Mouse (Mus musculus) midbrain, embryonic 12.5 days (tissue): ENCODE results near the gene Foxc1. TPM values are rescaled to one million over a fixed set of nuclear protein-coding genes. Genes with fewer than 3 reads are reported as not detected.

Experiments
- ATAC-seq: fragments of 200-750 bp; cut with Nextera tagmentation; 2 replicates; pipeline ENCODE4 v1.8.0; 2017; ENCODE audit warnings: low read depth, moderate TSS enrichment, moderate library complexity; ENCODE audit not compliant: low FRiP score
- H3K27ac ChIP-seq: fragments of 300-500 bp; sonication (generic); replicated peaks from 2 replicates; pipeline ENCODE4 v1.5.1; 2016; ENCODE audit warnings: mild to moderate bottlenecking
- H3K27me3 ChIP-seq: fragments of 300-500 bp; sonication (generic); 2 replicates; pipeline ENCODE4 v1.6.1; 2016; ENCODE audit warnings: mild to moderate bottlenecking
- H3K36me3 ChIP-seq: fragments of 300-500 bp; sonication (generic); 2 replicates; pipeline ENCODE4 v1.6.1; 2016
- H3K4me1 ChIP-seq: fragments of 300-500 bp; sonication (generic); 2 replicates; pipeline ENCODE4 v1.6.1; 2016
- H3K4me2 ChIP-seq: fragments of 300-500 bp; sonication (generic); replicated peaks from 2 replicates; pipeline ENCODE4 v1.6.1; 2016; ENCODE audit warnings: mild to moderate bottlenecking, moderate library complexity
- H3K4me3 ChIP-seq: fragments of 300-500 bp; sonication (generic); 2 replicates; pipeline ENCODE4 v1.5.1; 2016; ENCODE audit warnings: mild to moderate bottlenecking
- H3K9ac ChIP-seq: fragments of 300-500 bp; sonication (generic); replicated peaks from 2 replicates; pipeline ENCODE4 v1.6.1; 2016; ENCODE audit warnings: mild to moderate bottlenecking, moderate library complexity
- H3K9me3 ChIP-seq: fragments of 300-500 bp; sonication (generic); 2 replicates; pipeline ENCODE4 v1.6.1; 2016; ENCODE audit warnings: mild to moderate bottlenecking
- WGBS: fragments of 180-500 bp; shearing (Covaris S2); methylation state at CpG from one replicate; pipeline ENCODE4 v1.1.7; 2016; 5-methylcytosine and 5-hydroxymethylcytosine counted together
- polyA plus RNA-seq: library from polyadenylated mRNA; unstranded; fragments of >200 nt; fragmentation: Nextera tagmentation; extraction: Ambion mirVana; gene quantifications from 2 replicates; pipeline ENCODE4 v1.2.1, GENCODE M21; 2016

The Foxc1 gene
- polyA plus RNA-seq = 5.9 and 7.6 TPM in 2 replicates

DNA sequence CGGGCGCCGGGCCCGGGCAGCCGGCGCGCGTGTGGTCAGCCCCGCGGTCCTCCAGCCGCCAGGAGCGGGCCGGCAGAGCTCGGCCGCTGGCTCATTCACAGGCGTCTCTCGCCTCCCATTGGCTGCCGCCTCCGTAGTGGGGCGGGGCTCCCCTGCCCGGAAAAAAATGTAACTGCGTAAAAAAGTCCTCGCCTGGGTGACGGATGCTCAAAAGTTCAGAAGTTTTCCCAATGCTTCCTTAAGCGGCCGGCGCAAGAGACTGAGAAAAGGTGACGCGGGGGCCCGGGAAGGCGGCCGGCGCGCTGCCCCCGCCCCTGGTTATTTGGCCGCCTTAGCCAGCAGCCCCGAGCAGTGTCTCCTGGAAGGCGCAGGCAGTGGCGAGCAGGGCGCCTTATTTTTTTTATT is at the start of gene Foxc1:
TSS of gene Foxc1 (plus strand) at position 206 of the 405 bp plus-strand sequence.
- under 1% methylated on average over 27 of the region's 40 CpGs for WGBS

DNA sequence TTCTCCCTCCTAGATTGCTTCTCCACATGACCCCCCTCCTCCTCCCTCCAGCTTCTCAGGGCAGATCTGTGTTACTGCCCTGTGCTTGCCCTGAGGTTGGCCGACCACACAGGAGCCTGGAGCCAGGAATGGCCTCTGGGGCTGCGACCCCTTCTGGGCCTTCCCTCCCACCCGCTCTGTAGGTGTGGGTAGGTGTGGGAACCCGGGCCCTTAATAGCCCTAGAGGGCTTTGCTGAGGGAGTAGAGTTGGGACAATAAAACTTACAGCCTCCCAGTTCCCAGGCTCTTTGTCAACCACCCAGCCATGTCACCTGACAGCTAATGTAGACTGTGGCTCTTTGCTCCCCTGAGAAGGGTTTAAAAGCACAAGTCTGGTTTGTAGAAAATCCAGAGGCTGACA is 46.0 kb upstream of the Foxc1 start:
- H3K27ac ChIP-seq = no peak overlapping the region
- H3K4me1 ChIP-seq = no peaks in the 10 kb centered on the region
- WGBS = 68% methylated on average over 4 of the region's 4 CpGs
- no peaks in the 10 kb centered on the region for H3K36me3 ChIP-seq
- no peak overlapping the region for H3K9ac ChIP-seq
- no peaks in the 10 kb centered on the region for H3K27me3 ChIP-seq
- H3K4me3 ChIP-seq = no peak overlapping the region
- ATAC-seq = peak; percentile 19; the same call in 1 of the 2 replicates
- H3K9me3 ChIP-seq = no peaks in the 10 kb centered on the region
- no peak overlapping the region for H3K4me2 ChIP-seq

More for the DNA sequence above, at the start of gene Foxc1:
- H3K27me3 ChIP-seq = peaks cover 85% of the 10 kb centered on the region
- H3K4me1 ChIP-seq = peaks cover 43% of the 10 kb centered on the region
- H3K27ac ChIP-seq = peak within 1 kb of the TSS; percentile 71
- ATAC-seq = peak; percentile 89
- H3K9ac ChIP-seq = peak within 1 kb of the TSS; percentile 53
- H3K36me3 ChIP-seq = no peaks in the 10 kb centered on the region
- peak within 1 kb of the TSS; percentile 51 for H3K4me3 ChIP-seq
- peak within 1 kb of the TSS; percentile 88 for H3K4me2 ChIP-seq
- no peaks in the 10 kb centered on the region for H3K9me3 ChIP-seq

DNA sequence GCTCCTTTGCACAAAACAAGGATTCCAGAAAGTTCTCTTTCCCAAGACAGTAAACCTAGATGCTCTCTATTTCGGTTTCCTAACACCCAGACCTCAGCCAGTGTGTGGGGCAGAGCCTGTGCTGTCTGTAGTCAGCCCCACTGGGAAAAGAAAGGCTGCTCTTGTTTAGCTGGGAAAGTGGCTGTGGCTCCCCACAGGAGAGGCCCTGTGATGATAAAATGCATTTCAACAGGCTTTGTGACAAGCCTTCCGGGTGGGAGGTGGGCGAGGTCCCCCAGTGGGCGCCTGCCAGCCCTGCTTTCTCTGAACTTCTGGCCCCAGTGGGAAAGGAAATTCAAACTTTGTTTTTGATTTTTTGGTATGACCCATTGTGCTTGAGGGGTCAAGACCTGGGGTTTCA is 45.4 kb upstream of the Foxc1 start:
- Histone ChIP-seq H3K36me3 (no peaks in the 10 kb centered on the region), H3K27ac (no peak overlapping the region), H3K27me3 (no peaks in the 10 kb centered on the region), H3K4me2 (no peak overlapping the region), H3K9me3 (no peaks in the 10 kb centered on the region), H3K4me3 (no peak overlapping the region), H3K9ac (no peak overlapping the region), H3K4me1 (no peaks in the 10 kb centered on the region)
- 83% methylated on average over 4 of the region's 4 CpGs for WGBS
- no peak for ATAC-seq

DNA sequence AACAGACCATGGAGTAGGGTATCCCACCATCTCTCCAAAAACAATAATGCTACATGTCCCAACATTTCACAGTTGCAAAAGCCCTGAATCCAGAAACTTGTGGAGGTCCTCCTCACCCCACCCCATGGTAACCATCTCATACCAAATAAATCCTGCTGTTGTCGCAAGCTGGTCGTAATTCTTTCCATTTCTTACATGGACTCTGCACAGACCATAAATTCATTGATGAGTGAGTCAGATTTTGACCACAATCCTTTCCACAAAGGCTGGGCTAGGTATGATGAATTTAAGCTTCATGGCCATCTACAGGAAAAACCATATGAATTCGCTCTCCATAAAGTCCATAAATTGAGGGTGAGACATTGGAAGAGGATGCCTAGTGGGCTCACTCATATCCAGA is 42.0 kb upstream of the Foxc1 start:
- H3K27me3 ChIP-seq = no peaks in the 10 kb centered on the region
- H3K9ac ChIP-seq = no peak overlapping the region
- no peaks in the 10 kb centered on the region for H3K4me1 ChIP-seq
- no peak for ATAC-seq
- no peaks in the 10 kb centered on the region for H3K9me3 ChIP-seq
- no peak overlapping the region for H3K4me2 ChIP-seq
- no peak overlapping the region for H3K27ac ChIP-seq
- H3K4me3 ChIP-seq = no peak overlapping the region
- H3K36me3 ChIP-seq = no peaks in the 10 kb centered on the region
- 89% methylated on average over 3 of the region's 3 CpGs for WGBS

DNA sequence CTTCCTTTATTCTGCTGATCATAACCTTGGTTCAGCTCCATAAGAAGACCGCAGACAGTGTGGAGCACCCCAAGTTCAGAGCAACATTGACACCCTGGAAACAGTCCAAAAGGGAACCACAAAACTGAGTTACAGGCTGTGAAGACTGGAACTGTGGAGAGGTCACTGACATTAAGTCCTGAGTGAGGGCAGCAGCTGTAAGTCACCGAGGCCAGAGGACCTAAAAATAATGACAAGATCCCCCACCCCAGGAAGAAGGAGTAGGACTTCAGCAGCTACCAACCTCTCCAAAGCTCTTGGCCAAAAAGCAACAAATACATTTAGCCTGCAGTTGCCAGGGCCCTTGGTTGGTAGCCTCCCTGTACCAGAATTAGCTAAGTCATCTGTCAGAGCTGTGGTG is 40.9 kb upstream of the Foxc1 start:
- Histone ChIP-seq H3K4me1 (no peaks in the 10 kb centered on the region), H3K4me2 (no peak overlapping the region), H3K4me3 (no peak overlapping the region), H3K36me3 (no peaks in the 10 kb centered on the region), H3K27ac (no peak overlapping the region), H3K9ac (no peak overlapping the region), H3K27me3 (no peaks in the 10 kb centered on the region), H3K9me3 (no peaks in the 10 kb centered on the region)
- no peak for ATAC-seq
- 93% methylated on average over 2 of the region's 2 CpGs for WGBS

DNA sequence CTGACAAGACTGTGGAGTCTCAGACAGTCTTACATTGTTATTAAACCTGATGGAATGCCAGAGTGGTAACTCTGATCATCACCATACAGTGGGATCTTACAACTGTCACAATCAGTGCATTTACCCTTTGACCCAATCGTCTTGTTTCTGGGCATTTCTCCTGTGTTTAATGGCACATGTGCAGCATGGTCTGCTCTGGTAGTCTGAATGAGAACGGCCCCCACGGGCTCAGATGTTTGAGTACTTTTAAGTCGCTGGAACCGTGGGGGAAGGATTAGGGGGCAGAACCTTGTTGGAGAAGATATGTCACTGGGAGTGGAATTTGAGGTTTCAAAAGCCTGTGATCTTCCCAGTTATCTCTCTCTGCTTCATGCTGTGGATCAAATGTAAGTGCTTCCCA is 33.6 kb upstream of the Foxc1 start:
- Histone ChIP-seq H3K4me1 (no peaks in the 10 kb centered on the region), H3K27me3 (no peaks in the 10 kb centered on the region), H3K9ac (no peak overlapping the region), H3K9me3 (no peaks in the 10 kb centered on the region), H3K36me3 (no peaks in the 10 kb centered on the region), H3K4me3 (no peak overlapping the region), H3K4me2 (no peak overlapping the region), H3K27ac (no peak overlapping the region)
- ATAC-seq = no peak
- 77% methylated on average over 5 of the region's 5 CpGs for WGBS

DNA sequence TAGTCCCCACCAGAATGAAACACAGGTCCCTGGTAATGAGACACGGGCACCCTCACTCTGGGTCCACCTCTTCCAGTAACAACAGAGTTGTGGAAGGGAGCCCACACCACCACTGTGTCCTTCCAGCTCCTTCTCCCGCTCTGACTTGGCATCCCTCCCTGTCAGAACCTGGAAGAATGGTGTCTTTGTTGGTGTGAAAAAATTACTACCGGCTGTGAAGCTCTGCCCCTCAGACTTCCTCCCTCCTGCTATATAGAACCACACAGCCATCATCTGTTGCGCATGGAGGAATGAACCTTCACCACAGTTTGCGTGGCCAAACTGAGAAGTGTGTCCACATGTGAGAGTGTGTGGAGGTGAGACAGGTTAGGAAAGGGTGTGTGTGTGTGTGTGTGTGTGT is 30.7 kb upstream of the Foxc1 start:
- H3K27me3 ChIP-seq = no peaks in the 10 kb centered on the region
- H3K27ac ChIP-seq = no peak overlapping the region
- H3K4me3 ChIP-seq = no peak overlapping the region
- H3K9ac ChIP-seq = no peak overlapping the region
- no peak overlapping the region for H3K4me2 ChIP-seq
- no peaks in the 10 kb centered on the region for H3K9me3 ChIP-seq
- 81% methylated on average over 5 of the region's 5 CpGs for WGBS
- no peaks in the 10 kb centered on the region for H3K4me1 ChIP-seq
- H3K36me3 ChIP-seq = no peaks in the 10 kb centered on the region
- ATAC-seq = no peak

DNA sequence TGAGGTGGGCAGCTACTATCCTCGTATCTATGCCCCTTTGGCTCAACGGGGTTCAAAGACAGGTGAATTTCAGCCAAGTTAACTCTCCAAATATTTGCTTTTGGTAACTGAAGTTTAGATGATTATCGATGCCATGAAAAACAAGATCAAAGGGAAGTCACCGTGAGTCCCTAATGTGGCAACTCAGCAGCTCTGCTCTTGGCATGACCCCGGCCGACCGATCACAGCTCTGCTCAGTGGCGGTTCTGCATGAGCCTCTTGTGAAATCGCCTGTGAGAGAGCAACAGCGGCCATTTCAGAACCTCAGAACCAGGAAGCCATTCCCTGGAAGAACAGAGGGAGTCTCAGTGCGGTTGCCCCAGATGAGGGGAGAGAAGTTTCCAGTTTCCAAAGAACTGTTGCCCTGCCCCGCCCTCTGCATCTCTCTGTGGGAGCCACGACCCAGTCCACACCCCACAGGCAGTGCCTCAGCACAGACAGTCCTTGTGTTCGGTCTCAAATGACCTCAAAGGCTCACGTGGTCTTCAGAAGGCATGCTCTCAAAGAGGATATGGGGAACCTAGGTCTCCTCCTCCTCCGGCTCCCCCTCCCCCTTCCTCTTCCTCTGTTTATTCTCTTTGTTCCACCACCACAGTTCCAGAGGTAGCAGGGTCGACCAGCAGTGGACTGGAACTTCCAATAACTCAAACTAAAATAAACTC is 27.0 kb upstream of the Foxc1 start:
- H3K4me1 ChIP-seq = no peaks in the 10 kb centered on the region
- H3K9ac ChIP-seq = no peak overlapping the region
- H3K36me3 ChIP-seq = no peaks in the 10 kb centered on the region
- no peaks in the 10 kb centered on the region for H3K9me3 ChIP-seq
- no peaks in the 10 kb centered on the region for H3K27me3 ChIP-seq
- no peak for ATAC-seq
- no peak overlapping the region for H3K4me3 ChIP-seq
- WGBS = 76% methylated on average over 17 of the region's 17 CpGs
- no peak overlapping the region for H3K4me2 ChIP-seq
- H3K27ac ChIP-seq = no peak overlapping the region

DNA sequence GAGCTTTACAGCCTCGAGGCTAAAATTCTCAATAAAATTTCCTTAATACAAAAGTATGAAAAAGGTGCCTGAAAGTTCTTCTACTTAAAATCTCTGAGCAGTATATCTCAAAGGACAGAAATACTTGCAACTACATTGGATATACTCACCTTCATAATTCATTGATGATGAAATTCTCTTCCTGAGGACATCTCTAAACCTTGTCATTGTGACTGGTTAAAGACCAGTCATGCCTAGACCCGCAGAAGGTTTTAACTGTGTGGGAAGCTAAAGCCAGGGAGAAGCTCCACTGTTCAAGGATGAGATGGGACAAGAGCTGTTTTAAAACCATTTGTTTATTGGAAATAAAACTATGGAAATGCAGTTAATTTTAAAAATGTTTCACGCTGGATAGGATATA is 26.1 kb upstream of the Foxc1 start:
- Histone ChIP-seq H3K4me1 (no peaks in the 10 kb centered on the region), H3K9me3 (no peaks in the 10 kb centered on the region), H3K4me3 (no peak overlapping the region), H3K9ac (no peak overlapping the region), H3K27ac (no peak overlapping the region), H3K36me3 (no peaks in the 10 kb centered on the region), H3K4me2 (no peak overlapping the region), H3K27me3 (no peaks in the 10 kb centered on the region)
- ATAC-seq = no peak
- WGBS = 93% methylated on average over 3 of the region's 3 CpGs

DNA sequence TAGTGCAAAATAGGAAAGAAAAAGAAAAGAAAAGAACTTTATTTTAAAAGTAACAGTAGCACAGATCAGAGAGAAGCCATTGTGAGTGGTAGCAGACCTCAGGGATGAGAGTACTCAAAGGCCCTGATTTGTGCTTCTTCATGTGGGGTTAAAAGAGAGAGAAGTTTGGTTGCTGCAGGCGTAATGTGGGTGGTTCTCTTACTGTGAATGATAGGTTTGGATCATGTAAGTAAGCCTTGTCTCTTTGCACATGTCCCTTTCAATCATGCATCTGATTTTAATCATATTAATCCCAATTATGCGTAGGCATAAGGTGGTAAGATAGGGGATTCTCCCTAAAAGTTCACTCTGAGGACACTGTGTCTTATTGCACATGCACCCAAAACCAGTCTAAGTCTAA is 24.4 kb upstream of the Foxc1 start:
- WGBS = 87% methylated on average over 2 of the region's 2 CpGs
- no peak overlapping the region for H3K4me2 ChIP-seq

DNA sequence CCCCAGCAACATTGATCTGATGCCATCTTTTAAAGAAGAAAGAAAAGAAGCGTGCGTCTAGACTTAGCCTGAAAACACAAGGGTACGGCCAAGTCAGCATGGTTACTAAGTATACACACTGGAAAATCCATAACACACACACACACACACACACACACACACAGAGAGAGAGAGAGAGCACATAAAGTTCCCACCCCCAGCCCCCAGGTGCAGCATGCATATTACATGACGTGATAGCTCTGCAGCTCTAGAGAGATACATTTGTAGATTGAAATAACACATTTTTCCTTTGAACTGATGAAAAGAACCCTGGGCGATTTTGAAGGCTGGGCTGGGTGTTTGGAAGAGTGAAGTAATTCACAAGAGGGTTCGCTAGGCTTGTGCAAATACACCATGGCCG is 21.7 kb upstream of the Foxc1 start:
- no peak for ATAC-seq
- H3K4me1 ChIP-seq = no peaks in the 10 kb centered on the region
- 83% methylated on average over 7 of the region's 7 CpGs for WGBS

More for the DNA sequence above, 24.4 kb upstream of the Foxc1 start:
- Histone ChIP-seq H3K4me3 (no peak overlapping the region), H3K27me3 (no peaks in the 10 kb centered on the region), H3K4me1 (no peaks in the 10 kb centered on the region), H3K27ac (no peak overlapping the region), H3K36me3 (no peaks in the 10 kb centered on the region), H3K9me3 (no peaks in the 10 kb centered on the region), H3K9ac (no peak overlapping the region)
- ATAC-seq = no peak

DNA sequence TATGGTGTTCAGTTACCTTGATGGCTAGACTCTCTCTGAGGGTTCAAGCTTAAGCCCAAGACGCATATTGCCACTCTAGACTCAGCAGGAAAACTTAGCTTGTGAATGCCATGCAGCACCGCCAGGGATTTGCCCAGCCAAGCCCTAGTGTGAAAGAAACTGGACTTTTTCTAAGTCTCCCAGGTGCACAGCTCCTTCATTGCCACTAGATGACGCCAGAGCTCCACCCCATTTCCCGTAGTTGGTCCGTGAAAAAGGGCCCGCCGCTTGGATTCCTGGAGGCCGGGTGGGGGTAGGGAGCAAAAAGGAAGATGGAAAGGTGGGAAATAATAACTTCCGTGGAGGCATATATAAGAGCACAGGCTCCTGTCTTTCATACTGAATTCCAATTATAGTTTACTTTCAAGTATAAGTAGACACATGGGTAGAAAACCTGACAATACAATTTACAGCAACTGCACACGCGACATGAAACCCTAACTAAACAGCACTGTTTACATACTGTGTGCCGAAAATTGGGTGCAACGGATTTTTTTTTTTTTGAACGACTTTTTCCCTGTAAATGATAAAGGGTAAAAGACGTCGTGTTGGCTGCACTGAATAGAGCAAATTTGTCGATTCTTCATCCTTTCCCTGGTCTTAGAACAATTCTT is 13.8 kb upstream of the Foxc1 start:
- Histone ChIP-seq H3K9me3 (no peaks in the 10 kb centered on the region), H3K27ac (no peak overlapping the region), H3K9ac (no peak overlapping the region), H3K36me3 (no peaks in the 10 kb centered on the region), H3K4me1 (no peaks in the 10 kb centered on the region), H3K4me2 (peak overlapping the region; percentile 24), H3K27me3 (peaks cover 3% of the 10 kb centered on the region; the same call in 1 of the 2 replicates), H3K4me3 (no peak overlapping the region)
- WGBS = 21% methylated on average over 17 of the region's 17 CpGs
- peak; percentile 72 for ATAC-seq

More for the DNA sequence above, 21.7 kb upstream of the Foxc1 start:
- no peaks in the 10 kb centered on the region for H3K9me3 ChIP-seq
- no peak overlapping the region for H3K4me2 ChIP-seq
- H3K27ac ChIP-seq = no peak overlapping the region
- H3K4me3 ChIP-seq = no peak overlapping the region
- no peak overlapping the region for H3K9ac ChIP-seq
- H3K36me3 ChIP-seq = no peaks in the 10 kb centered on the region
- no peaks in the 10 kb centered on the region for H3K27me3 ChIP-seq
